Mouse (Mus musculus): Measurements from ENCODE around the gene Sugct. TPM values are rescaled to one million over a fixed set of nuclear protein-coding genes. Genes with fewer than 3 reads are reported as not detected.

Gene Sugct
- total and polyA plus RNA-seq, 3 experiments = 1.0 to 3.0 TPM; not detected in 1

GRCm38 (mm10) chr13:17727922-17728321, 32.6 kb upstream of the Sugct start:
- no peak for DNase-seq (ENCODE audit: low read depth, low spot score)
- H3K9ac ChIP-seq (ENCODE audit: control insufficient read depth, low read depth, low read length, poor library complexity, severe bottlenecking) = no peak overlapping the region
- no peak for TF ChIP-seq USF2 (IDR thresholded peaks at IDR 0.05; ENCODE audit: borderline replicate concordance in 1 of 2, insufficient read depth in 1 of 2, low read depth in 1 of 2, low read length in 2 of 2)
- peaks cover 8 to 22% of the 10 kb centered on the region in 2 experiments for H3K36me3 ChIP-seq (ENCODE audit: control insufficient read depth in 1 of 2, insufficient read depth in 2 of 2, low read length in 2 of 2)
- H3K4me1 ChIP-seq (ENCODE audit: control insufficient read depth in 1 of 2, insufficient read depth in 2 of 2, low read length in 2 of 2) = no peaks in the 10 kb centered on the region; a peak in 1 of 4 replicates
- H3K27me3 ChIP-seq (ENCODE audit: control insufficient read depth in 1 of 2, insufficient read depth in 2 of 2, low read length in 2 of 2) = no peaks in the 10 kb centered on the region
- no peak overlapping the region for H3K4me3 ChIP-seq (ENCODE audit: control insufficient read depth in 1 of 2, insufficient read depth in 1 of 2, low read depth in 2 of 2, low read length in 2 of 2)
- H3K27ac ChIP-seq (ENCODE audit: control insufficient read depth, low read depth, low read length) = no peak overlapping the region
- H3K79me2 ChIP-seq (ENCODE audit: control insufficient read depth, insufficient read depth, low read length, poor library complexity) = no peaks in the 10 kb centered on the region
- H3K9me3 ChIP-seq (replicated peaks; ENCODE audit: insufficient read depth, low read length) = no peaks in the 10 kb centered on the region

GRCm38 (mm10) chr13:17717357-17717756, 22.0 kb upstream of the Sugct start:
- DNase-seq (ENCODE audit: low read depth, low spot score) = no peak
- Histone ChIP-seq H3K36me3 (ENCODE audit: control insufficient read depth in 1 of 2, insufficient read depth in 2 of 2, low read length in 2 of 2) (peaks cover 0 to 18% of the 10 kb centered on the region in 2 experiments; a peak in 3 of 4 replicates), H3K4me1 (ENCODE audit: control insufficient read depth in 1 of 2, insufficient read depth in 2 of 2, low read length in 2 of 2) (no peaks in the 10 kb centered on the region), H3K27me3 (ENCODE audit: control insufficient read depth in 1 of 2, insufficient read depth in 2 of 2, low read length in 2 of 2) (no peaks in the 10 kb centered on the region), H3K27ac (ENCODE audit: control insufficient read depth, low read depth, low read length) (no peak overlapping the region), H3K9me3 (replicated peaks; ENCODE audit: insufficient read depth, low read length) (no peaks in the 10 kb centered on the region), H3K9ac (ENCODE audit: control insufficient read depth, low read depth, low read length, poor library complexity, severe bottlenecking) (no peak overlapping the region), H3K4me3 (ENCODE audit: control insufficient read depth in 1 of 2, insufficient read depth in 1 of 2, low read depth in 2 of 2, low read length in 2 of 2) (no peak overlapping the region), H3K79me2 (ENCODE audit: control insufficient read depth, insufficient read depth, low read length, poor library complexity) (no peaks in the 10 kb centered on the region)
- TF ChIP-seq ZNF384 (IDR thresholded peaks at IDR 0.05; ENCODE audit: low read depth, low read length) = no peak
- no peak for TF ChIP-seq ETS1 (IDR thresholded peaks at IDR 0.05; ENCODE audit: low read depth, low read length)
- no peak for TF ChIP-seq EP300 (IDR thresholded peaks at IDR 0.05; ENCODE audit: low read depth in 1 of 2, low read length in 2 of 2)
- TF ChIP-seq MYC (IDR thresholded peaks at IDR 0.05; ENCODE audit: low read depth, low read length) = no peak
- TF ChIP-seq GABPA (IDR thresholded peaks at IDR 0.05; ENCODE audit: low read depth, low read length) = no peak
- no peak for TF ChIP-seq ZKSCAN1 (IDR thresholded peaks at IDR 0.05; ENCODE audit: low read depth, low read length)
- no peak for TF ChIP-seq ZC3H11A (IDR thresholded peaks at IDR 0.05; ENCODE audit: low read depth, low read length)
- TF ChIP-seq UBTF (IDR thresholded peaks at IDR 0.05; ENCODE audit: borderline replicate concordance, insufficient read depth, low read depth, low read length) = no peak
- TF ChIP-seq MAZ (IDR thresholded peaks at IDR 0.05; ENCODE audit: low read depth, low read length) = no peak
- TF ChIP-seq POLR2AphosphoS2 (IDR thresholded peaks at IDR 0.05; ENCODE audit: low read length) = no peak
- no peak for TF ChIP-seq GATA1 (IDR thresholded peaks at IDR 0.05; ENCODE audit: low read depth, low read length)
- no peak for TF ChIP-seq CHD2 (IDR thresholded peaks at IDR 0.05; ENCODE audit: low read length)

- Histone ChIP-seq H3K27me3 (ENCODE audit: control insufficient read depth in 1 of 2, insufficient read depth in 2 of 2, low read length in 2 of 2) (no peaks in the 10 kb centered on the region), H3K79me2 (ENCODE audit: control insufficient read depth, insufficient read depth, low read length, poor library complexity) (peaks cover 1% of the 10 kb centered on the region; the same call in 1 of the 2 replicates), H3K27ac (ENCODE audit: control insufficient read depth, low read depth, low read length) (no peak overlapping the region), H3K9me3 (replicated peaks; ENCODE audit: insufficient read depth, low read length) (no peaks in the 10 kb centered on the region), H3K9ac (ENCODE audit: control insufficient read depth, low read depth, low read length, poor library complexity, severe bottlenecking) (no peak overlapping the region), H3K36me3 (ENCODE audit: control insufficient read depth in 1 of 2, insufficient read depth in 2 of 2, low read length in 2 of 2) (peaks cover 0 to 5% of the 10 kb centered on the region in 2 experiments), H3K4me3 (ENCODE audit: control insufficient read depth in 1 of 2, insufficient read depth in 1 of 2, low read depth in 2 of 2, low read length in 2 of 2) (no peak overlapping the region), H3K4me1 (ENCODE audit: control insufficient read depth in 1 of 2, insufficient read depth in 2 of 2, low read length in 2 of 2) (peaks cover 0 to 2% of the 10 kb centered on the region in 2 experiments; a peak in 1 of 4 replicates)
- no peak for DNase-seq (ENCODE audit: low read depth, low spot score)
- TF ChIP-seq BHLHE40 (IDR thresholded peaks at IDR 0.05; ENCODE audit: borderline replicate concordance, low read depth, low read length) = no peak
- TF ChIP-seq POLR2A (IDR thresholded peaks at IDR 0.05; ENCODE audit: control insufficient read depth in 1 of 2, insufficient read depth in 1 of 2, low read depth in 1 of 2, low read length in 2 of 2, poor library complexity in 1 of 2) = no peak
- TF ChIP-seq CHD1 (IDR thresholded peaks at IDR 0.05; ENCODE audit: low read depth, low read length) = no peak
- TF ChIP-seq GATA1 (IDR thresholded peaks at IDR 0.05; ENCODE audit: low read depth, low read length) = no peak
- no peak for TF ChIP-seq ZMIZ1 (IDR thresholded peaks at IDR 0.05; ENCODE audit: low read depth, low read length)
- TF ChIP-seq SMC3 (IDR thresholded peaks at IDR 0.05; ENCODE audit: low read depth, low read length) = no peak
- TF ChIP-seq ZNF384 (IDR thresholded peaks at IDR 0.05; ENCODE audit: low read depth, low read length) = no peak
- no peak for TF ChIP-seq ZKSCAN1 (IDR thresholded peaks at IDR 0.05; ENCODE audit: low read depth, low read length)
- no peak for TF ChIP-seq MYC (IDR thresholded peaks at IDR 0.05; ENCODE audit: low read depth, low read length)
- no peak for TF ChIP-seq KAT2A (conservative IDR thresholded peaks at IDR 0.05; ENCODE audit: low read depth, low read length)
- no peak for TF ChIP-seq RAD21 (IDR thresholded peaks at IDR 0.05; ENCODE audit: low read depth, low read length)
- TF ChIP-seq EP300 (IDR thresholded peaks at IDR 0.05; ENCODE audit: low read depth in 1 of 2, low read length in 2 of 2) = no peak
- no peak for TF ChIP-seq E2F4 (IDR thresholded peaks at IDR 0.05; ENCODE audit: borderline replicate concordance, low read depth, low read length)
- TF ChIP-seq CTCF (IDR thresholded peaks at IDR 0.05 in 2 of 3, conservative IDR thresholded peaks at IDR 0.05 in 1 of 3; ENCODE audit: control insufficient read depth in 1 of 3, insufficient read depth in 1 of 3, low read depth in 2 of 3, low read length in 3 of 3, poor library complexity in 1 of 3, severe bottlenecking in 1 of 3) = no peak
- no peak for TF ChIP-seq SIN3A (IDR thresholded peaks at IDR 0.05; ENCODE audit: low read length)
- TF ChIP-seq USF2 (IDR thresholded peaks at IDR 0.05; ENCODE audit: borderline replicate concordance in 1 of 2, insufficient read depth in 1 of 2, low read depth in 1 of 2, low read length in 2 of 2) = no peak
- no peak for TF ChIP-seq MAX (IDR thresholded peaks at IDR 0.05; ENCODE audit: low read length)
- TF ChIP-seq CHD2 (IDR thresholded peaks at IDR 0.05; ENCODE audit: low read length) = no peak
Measured at GRCm38 (mm10) chr13:17708784-17709311, 13.5 kb upstream of the Sugct start.
